Mouse (Mus musculus): ENCODE measurements around the gene Ckb.

Ckb gene

DNA sequence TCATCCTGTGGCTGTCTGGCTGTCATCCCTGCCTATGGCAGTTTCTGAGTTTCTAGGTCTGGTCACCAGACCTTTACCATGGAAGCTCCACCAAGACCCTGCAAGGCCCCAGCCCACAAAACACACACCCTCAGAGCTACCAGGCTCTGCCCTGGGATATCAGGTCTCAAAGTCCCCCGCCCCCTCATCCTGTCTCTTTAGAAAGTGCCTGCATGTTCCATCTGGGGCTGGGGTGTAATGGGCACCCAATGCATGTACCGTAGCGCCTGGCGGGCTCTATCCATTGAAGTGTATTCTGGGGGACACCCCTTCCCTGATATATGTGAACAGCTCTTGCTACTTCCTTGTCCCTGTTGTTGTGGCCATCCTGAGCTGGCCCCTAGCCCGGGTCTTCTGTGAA, 20.8 kb upstream of the Ckb start:
- DNase-seq (ENCODE audit: low read depth): no peak

DNA sequence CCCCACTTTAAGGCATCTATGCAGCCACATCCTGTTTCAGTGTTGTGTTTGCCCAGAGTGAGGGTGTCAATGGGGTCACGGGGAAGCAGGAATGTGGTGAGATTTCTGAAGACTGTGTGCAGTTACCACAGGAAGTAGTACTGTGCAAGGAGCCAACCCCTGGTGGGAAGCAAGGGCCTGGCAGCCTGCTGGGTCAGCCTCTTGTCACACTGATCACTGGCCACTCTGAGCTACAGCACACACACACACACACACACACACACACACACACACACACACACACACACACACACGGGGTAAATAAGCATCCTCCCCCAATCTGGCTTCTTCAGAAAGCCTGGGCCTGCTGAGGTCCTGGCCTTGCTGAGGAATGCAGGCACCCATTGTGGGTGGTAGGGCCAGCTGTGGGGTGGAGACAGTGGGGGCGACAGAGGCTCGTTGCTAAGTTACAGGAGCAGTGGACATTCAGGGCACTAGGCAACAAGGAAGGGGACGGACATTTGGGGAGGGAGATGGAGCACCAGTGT, 19.3 kb upstream of the Ckb start:
- DNase-seq (ENCODE audit: low read depth): peak; percentile 85

DNA sequence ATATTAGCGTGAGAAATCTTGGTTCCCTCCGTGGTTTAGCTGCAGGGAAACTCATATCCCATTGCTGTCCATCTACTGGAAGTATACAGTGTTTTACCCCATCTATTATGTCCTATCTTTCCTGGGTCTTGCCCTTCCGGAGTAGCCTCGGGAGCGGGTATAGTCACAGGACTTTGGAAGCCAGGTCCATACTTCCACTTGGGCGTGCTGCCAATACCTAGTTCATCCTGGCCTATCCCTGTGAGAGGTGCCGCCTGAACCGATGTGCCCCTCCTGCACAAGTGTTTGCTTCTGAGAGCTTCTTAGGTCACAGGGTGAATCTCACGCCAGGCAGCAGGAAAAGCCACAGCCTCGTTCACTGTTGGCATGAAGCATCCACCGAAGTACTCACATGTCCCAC, 17.3 kb upstream of the Ckb start:
- no peak for DNase-seq (ENCODE audit: low read depth)

DNA sequence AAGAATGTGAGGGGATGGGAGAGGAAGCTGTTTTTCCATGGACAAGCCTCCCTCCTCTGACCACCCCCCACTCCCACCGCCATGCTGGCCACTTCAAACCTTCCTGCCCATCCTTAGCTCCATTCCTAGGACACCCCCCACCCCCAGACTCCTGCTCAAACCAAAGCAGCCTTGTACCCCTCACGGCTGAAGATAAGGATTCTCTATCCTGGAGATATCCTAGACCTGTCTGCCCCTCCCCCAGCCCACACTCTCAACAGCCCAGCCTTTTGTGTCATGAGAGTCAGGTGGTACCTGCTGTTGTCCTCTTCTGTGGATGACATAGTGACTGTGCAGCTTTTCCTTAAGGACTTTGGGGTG, 15.9 kb upstream of the Ckb start:
- no peak for DNase-seq (ENCODE audit: low read depth)

DNA sequence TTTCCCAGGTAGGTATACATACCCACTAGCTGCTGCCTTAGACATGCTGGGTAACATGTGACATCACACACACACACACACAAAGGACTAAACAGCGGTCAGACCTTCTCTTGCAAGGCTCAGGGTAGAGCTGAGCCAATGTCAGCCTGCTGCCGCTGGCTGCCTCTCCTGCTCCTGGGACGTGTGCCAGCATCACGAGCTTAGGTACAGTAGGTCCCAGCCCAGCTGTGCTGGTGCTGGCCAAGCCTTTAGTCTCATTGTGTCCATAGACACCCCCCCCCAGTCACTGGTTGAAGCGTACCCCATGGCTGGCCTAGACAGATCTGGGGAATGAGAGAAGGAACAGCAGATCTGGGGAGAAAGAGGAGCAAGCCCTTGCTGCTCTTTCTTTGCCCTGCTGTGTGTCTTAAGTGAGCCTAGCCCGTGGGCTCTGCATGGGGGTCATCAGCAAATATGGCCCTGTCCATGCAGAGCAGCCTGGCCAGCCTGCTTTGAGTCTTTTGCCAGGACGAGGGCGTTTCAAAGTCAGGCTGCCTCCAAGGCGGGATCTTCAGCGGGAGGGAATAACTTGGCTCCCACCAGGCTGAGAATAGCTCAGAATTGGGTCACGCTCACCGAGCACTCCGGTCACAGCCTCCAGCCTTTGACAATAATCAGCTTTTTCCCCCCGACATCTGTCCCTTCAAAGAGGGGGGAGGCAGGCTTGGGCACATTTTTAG, 15.4 kb upstream of the Ckb start:
- no peak for DNase-seq (ENCODE audit: low read depth)

DNA sequence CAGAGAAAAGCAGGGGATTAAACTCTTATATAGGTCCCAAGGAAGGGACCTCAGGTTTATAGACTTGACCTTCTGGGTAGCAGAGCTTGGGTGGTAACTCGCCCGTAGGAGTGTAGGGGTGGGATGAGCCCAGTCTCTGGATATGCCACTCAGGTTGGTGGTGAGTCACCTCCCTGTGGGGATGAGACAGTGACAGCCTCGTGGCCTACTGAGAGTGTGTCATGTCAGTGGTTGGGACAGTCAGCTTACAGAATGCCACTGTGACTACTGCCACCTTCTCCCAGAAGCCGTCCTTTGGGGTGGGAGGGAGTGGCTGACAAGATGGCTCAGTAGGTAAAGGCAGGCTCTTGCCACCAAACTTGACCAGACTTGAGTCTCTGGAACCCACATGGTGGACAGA, 14.3 kb upstream of the Ckb start:
- DNase-seq (ENCODE audit: low read depth): no peak

DNA sequence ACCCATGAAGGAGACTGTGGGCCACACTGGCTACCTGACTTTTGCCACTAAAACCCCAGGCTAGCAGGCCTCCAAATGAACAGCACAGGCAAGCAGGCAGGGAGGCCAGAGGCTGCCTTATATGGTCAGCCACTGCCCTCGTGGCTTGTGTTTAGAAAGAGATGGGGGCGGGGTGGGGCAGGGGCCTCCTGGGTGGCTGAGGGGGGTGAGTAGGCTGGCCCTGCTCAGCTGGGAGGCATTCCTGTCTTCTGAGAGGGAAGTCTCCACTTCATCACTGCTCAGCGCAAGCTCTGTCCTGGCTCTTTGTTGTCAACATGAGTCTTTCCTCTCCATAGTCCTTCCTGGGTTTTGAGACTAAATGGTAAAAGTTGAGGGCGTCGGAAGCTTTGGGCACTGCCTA, 10.7 kb upstream of the Ckb start:
- no peak for DNase-seq (ENCODE audit: low read depth)

DNA sequence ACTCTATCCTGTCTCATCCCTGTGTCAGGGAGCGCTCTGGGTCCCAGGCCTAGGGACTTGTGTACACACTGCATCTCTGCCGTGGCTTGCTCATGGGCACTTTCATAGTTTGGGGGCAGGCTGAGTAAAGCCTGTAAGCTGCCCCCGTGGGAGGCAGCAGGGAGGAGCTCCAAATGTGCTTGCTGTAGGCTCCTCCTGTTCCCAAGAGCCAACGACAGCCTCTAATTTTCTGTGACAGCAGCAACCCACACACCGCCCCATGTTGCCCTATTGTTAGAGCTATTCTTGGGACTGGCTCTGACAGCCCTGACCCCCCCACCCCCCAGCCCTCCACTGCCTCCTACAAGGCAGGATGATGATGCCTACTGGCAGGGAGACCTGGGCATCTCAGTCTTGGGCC, 9.9 kb upstream of the Ckb start:
- DNase-seq (ENCODE audit: low read depth): no peak

DNA sequence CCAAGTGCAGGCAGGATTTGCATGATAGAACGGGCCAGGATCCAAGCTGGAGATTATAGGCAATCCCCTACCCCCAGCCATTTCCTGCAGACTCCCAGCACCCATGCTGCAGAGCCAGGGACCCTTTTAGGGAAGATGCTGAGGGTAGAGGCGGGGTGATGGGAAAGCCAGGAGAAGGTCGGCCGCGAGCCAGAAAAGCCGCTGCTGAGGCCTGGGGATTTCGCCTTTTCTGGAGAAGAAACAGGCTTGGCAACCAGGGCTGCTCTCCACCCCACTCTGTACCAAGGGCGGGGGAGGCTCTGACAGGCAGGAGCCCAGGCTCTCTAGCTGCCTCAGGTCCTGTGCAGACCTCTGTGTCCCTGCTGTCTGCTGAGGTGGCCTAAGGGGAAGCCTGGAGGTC, 9.2 kb upstream of the Ckb start:
- no peak for DNase-seq (ENCODE audit: low read depth)

DNA sequence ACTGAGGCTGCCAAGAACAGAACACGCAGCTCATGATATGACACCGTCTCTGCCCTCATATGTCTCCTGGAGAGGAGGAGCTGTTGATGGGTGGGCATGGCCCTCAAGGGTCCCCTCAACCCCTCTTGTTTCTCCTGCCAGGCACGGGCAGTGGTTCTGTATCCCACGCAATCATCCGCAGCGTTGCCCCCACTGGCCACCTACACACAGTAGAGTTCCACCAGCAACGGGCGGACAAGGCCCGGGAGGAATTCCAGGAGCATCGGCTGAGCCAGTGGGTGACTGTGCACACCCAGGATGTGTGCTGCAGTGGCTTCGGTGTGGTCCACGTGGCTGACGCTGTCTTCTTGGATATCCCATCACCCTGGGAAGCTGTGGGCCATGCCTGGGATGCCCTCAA, 8.5 kb upstream of the Ckb start:
- no peak for DNase-seq (ENCODE audit: low read depth)

DNA sequence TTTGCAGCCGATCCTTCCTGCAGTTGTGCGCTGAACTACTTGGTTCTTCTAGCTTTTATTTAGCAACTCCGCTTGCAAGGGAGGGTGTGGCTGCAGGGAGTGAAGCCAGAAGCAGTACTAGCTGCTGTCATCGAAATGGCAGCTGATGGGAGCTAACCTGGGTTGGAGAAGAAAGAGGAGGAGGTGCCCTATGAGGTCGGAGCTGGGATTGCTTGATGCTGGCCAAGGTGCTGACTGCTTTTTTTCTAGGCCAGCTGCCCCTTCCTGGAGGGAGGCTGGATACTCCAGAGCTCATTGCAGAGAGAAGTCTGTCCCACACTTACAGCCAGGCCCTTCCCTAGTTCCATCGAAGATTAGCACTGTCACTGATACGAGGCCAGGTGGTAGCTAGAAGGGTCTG, 6.9 kb upstream of the Ckb start:
- peak; percentile 9 for DNase-seq (ENCODE audit: low read depth)

DNA sequence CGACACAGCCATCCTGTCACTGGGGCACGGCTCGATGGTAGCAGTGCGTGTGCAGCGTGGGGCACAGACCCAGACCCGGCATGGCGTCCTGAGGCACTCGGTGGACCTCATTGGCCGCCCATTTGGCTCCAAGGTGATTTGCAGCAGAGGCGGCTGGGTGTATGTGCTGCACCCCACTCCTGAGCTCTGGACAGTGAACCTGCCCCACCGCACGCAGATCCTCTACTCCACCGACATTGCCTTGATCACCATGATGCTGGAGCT, 6.5 kb upstream of the Ckb start:
- no peak for DNase-seq (ENCODE audit: low read depth)

DNA sequence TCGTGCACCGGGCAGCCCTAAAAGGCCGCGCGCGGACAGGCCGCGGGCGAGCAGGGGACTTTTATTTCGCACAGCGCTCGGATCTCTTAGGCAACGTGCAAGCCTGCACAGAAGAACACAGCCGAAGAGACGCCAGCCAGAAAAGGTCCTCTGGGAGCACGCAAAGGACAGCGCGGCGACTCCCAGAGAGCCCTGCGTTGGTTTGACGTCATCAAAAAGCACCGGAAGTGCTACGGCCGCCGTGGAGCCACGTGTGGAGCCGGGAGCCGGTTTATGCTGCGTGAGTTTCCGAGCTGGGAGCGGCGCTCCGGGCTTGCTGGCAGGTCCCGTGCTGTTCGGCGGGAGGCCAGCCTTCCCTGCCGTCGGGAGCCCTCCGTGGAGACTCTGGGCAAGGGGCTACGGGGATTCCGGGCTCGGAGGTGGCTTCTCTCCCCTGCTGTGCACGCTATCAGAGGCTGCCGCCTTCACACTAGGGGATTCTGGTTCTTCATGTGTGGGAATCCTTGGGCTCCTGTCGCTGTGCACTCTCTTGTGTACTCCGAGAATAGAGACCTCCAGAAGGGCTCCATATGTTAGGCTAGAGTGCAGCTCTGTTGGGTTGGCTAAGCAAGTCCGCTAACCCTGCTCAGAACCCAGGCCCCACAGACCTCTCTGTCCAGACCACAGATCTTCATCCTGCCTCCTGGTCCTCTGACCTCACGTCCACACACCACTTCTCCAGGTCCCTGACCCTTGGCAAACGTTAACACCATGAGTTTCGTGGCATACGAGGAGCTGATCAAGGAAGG, 5.9 kb upstream of the Ckb start, which contains the start of gene Trmt61a:
Gene Trmt61a, plus strand, starts transcription at position 224 of the 788 bp plus-strand sequence.
- peak; percentile 94 for DNase-seq (ENCODE audit: low read depth)

DNA sequence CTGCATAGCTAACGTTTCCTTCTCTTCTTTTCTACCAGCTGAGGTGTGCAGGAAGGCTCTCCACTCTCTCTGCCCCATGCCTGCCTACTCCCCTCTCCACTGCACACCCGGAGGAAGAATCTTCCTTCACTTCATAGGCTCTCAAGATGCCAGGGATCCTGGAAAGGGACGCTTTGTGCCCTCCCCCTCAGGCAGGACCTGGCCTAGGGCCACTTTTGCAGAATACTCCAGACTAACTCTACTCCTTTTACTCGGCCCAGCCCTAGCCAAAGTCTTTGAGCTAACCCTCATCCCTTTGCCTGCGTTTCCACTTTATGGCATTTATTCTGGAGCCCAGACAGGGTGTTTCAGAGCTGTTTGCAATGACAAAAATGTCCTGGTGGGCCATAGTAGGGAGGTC, 5.3 kb upstream of the Ckb start:
- no peak for DNase-seq (ENCODE audit: low read depth)

DNA sequence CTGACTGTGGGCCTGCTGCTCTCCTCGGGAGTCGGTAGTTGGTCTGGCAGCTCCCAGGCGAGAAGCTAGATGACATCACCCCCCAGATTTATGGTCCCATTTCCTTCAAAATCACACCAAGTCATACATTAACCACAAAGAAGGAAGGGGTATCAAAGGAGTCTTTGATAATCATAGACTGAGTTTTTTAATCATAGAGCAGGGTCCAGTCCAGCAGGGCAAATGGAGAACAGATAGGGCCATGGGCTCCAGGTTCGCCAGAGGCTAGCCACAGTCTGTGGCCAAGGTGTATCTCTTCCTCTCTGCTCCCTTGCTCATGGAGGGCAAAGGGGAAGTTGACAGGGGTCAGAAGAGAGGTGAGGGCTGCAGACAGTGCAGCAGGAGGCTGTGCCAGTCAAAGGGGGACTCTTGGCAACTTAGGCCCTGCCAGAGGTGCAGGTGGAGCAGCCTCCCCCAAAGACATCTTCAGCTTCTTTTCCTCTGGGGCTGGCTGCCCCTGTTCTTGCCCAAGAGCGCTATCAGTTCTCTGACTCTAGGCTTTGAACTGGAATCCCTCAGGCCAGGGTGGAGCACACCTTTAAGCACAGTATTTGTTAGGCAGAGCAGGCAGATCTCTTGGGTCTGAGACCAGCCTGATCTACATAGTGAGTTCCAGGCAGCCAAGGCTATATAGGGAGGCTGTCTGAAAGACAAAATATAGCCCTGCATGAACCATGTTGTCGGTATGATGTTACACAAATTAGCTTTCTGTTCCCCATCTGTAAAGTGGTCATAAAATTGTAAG, 3.9 kb upstream of the Ckb start:
- DNase-seq (ENCODE audit: low read depth): no peak

DNA sequence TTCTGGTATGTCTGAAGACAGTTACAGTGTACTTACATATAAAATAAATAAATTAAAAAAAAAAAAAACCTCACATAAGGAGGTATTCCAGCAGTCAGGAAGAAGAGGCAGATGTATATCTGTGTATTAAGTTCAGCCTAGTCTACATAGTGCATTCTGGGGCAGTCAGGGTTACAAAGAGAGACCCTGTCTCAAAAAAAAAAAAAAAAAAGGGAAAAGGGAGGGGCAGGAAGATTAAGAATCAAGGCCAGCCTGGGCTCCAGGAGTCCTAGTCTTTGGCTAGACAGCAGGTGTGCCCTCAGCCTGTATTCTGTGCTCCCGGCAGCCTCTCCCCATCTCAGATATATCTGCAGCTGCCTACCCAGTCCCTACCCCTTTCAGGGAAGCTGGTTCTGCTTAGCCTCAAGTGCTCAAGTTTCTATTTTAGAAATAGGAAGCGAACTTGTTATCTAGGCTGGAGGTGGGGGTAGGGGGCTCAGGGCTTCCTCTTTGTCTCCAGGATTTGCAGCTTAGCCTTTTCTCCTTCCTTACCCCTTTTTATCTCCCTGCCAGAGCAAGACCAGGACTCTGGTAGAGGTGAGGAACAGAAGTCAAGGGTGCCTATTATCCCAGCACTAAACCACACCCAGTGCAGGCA, 2.8 kb upstream of the Ckb start:
- no peak for DNase-seq (ENCODE audit: low read depth)

DNA sequence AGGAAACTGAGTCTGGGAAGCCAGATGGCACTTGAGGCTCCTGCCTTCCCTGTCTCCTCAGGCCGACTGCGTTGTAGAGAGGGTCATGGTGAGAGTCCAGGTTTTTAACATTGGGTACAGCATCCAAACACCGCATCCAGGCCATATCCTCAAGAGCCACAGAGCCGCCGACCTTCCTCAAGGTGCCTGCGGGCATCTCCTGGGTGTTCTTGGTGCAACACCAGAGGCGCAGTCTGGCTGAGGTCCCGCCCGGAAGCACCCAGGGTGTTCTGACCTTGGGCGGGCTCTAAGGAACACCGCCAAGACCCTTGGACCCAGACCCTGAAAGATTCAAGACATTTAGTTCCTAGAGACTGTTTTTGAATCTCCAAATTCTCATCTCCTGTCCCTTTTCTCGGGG, 443 bp upstream of the Ckb start:
- DNase-seq (ENCODE audit: low read depth): no peak

DNA sequence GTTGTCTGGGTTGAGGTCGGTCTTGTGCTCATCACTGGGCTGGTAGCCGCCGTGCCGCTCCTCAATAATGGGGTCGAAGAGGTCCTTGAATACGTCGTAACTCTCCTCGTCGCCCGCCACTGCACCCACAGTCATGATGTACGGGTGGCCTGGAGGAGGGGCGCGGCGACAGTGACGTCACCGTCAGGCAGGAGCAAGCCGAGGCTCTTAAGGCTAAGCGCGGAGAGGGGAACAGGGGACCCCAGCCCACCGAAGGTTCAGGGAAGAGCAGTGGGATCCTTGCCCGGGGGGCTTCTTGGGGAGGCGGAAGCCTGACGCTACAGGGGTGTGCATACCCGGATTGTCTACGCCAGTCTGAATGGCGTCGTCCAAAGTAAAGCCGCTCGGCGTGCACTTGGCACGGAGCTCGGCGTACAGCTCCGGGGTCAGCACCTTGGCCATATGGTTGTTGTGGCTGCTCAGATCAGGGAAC, 671 bp downstream of the Ckb start:
- DNase-seq (ENCODE audit: low read depth): peak; percentile 81

DNA sequence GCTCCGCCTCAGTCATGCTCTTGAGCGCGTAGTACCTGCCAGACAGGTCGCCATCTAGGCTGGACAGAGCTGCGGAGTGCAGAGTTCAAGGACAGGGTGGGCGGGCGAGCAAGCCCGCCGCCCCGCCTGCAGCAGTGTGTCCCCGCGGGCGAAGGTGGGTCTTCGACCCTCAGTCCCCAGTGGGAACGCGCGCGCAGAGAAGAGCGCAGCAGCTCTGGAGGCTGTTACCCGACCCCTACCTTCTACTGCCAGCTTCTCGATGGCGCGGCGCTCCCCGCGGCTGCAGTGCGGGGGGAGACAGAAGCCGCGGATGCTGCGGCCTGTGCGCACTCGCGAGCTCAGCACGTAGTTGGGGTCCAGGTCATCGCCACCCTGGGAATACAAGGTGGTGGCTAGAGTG, 1.2 kb downstream of the Ckb start:
- no peak for DNase-seq (ENCODE audit: low read depth)

DNA sequence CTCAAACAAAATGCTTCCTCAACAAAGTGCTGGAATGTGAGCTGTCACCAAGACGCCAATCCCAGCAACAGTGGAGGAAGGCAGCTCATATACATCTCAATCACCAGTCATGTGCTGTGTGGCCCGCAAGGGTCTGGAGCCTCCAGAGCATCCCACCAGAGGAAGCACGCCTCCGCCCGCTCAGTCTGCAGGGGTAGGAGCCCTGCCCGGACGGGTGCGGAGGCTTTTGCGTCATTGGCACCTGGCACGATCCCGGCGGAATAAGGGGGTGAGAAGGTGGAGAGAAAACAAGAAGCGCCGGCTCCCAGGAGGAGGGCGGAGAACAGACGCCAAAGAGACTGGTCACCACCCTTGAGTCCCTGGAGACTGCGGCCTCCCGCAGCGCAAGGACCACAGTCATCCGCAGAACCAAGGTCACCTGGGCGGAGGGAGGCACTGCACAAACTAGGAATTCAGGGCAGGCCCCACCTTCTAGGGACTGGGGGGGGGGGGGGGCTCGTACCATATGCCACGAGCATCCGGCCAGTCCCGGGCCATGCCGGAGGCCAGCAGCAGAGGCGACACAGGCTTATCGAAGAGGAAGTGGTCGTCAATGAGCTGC, 1.7 kb downstream of the Ckb start:
- DNase-seq (ENCODE audit: low read depth): no peak

DNA sequence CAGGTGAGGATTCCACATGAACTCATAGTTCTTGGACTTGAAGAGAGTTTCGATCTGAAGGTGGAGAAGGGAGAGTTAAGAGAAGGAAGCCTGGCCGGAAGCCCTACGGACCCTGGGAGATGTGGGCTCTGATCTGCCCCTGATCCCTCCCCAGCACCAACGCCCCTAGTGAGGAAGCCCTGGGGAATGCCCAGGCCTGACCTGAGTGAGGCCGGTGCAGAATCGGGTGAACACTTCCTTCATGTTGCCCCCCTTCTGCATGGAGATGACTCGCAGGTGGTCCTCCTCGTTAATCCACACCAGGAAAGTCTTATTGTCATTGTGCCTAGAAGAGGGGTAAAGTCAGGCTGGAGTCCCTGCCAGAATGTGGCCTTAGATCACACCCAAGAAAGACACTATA, 2.2 kb downstream of the Ckb start:
- no peak for DNase-seq (ENCODE audit: low read depth)
